Mouse (Mus musculus) midbrain, postnatal 0 days (tissue): ENCODE measurements around the gene Glra4. TPM values are rescaled to one million over a fixed set of nuclear protein-coding genes. Genes with fewer than 3 reads are reported as not detected.

ENCODE experiments used
- ATAC-seq: fragments of 200-750 bp; cut with Nextera tagmentation; 2 replicates; pipeline ENCODE4 v1.8.0; 2017; ENCODE audit warnings: moderate number of reproducible peaks, mild to moderate bottlenecking, moderate TSS enrichment, moderate library complexity; ENCODE audit not compliant: low FRiP score
- DNase-seq: peaks from one replicate; pipeline ENCODE4 v3.0.0-alpha.2; 2015; ENCODE audit warnings: low spot score
- H3K27ac ChIP-seq: fragments of 300-500 bp; sonication (generic); 2 replicates; pipeline ENCODE4 v1.5.1; 2014; ENCODE audit warnings: low read depth, mild to moderate bottlenecking, low read length, mixed read lengths
- H3K27me3 ChIP-seq: fragments of 300-500 bp; sonication (generic); 2 replicates; pipeline ENCODE4 v1.6.1; 2014; ENCODE audit warnings: low read length, control low read depth, mixed read lengths; ENCODE audit not compliant: insufficient read depth
- H3K36me3 ChIP-seq: fragments of 300-500 bp; sonication (generic); 2 replicates; pipeline ENCODE4 v1.6.1; 2014; ENCODE audit warnings: low read length, control low read depth, mixed read lengths; ENCODE audit not compliant: insufficient read depth
- H3K4me1 ChIP-seq: fragments of 300-500 bp; sonication (generic); 2 replicates; pipeline ENCODE4 v1.6.1; 2014; ENCODE audit warnings: mild to moderate bottlenecking, control low read depth, antibody characterized with exemption, low read length, mixed read lengths; ENCODE audit not compliant: insufficient read depth
- H3K4me2 ChIP-seq: fragments of 300-500 bp; sonication (generic); 2 replicates; pipeline ENCODE4 v1.6.1; 2014; ENCODE audit warnings: low read depth, mild to moderate bottlenecking, low read length, mixed read lengths; ENCODE audit not compliant: poor library complexity, severe bottlenecking
- H3K4me3 ChIP-seq: fragments of 300-500 bp; sonication (generic); 2 replicates; pipeline ENCODE4 v1.5.1; 2014; ENCODE audit warnings: low read depth, mild to moderate bottlenecking, low read length, moderate library complexity
- H3K9ac ChIP-seq: fragments of 300-500 bp; sonication (generic); replicated peaks from 2 replicates; pipeline ENCODE4 v1.6.1; 2014; ENCODE audit warnings: mild to moderate bottlenecking, low read length, moderate library complexity, mixed read lengths; ENCODE audit not compliant: poor library complexity, severe bottlenecking
- H3K9me3 ChIP-seq: fragments of 300-500 bp; sonication (generic); 2 replicates; pipeline ENCODE4 v1.6.1; 2016; ENCODE audit warnings: low read length, control low read depth
- CTCF ChIP-seq: IDR thresholded peaks from 2 replicates; pipeline ENCODE4 v1.5.1; 2016; ENCODE audit warnings: antibody characterized with exemption, mild to moderate bottlenecking
- WGBS: fragments of 180-500 bp; shearing (Covaris S2); extraction: QIAGEN DNeasy Blood & Tissue Kit; methylation state at CpG from one replicate; pipeline ENCODE4 v1.1.7; 2014; 5-methylcytosine and 5-hydroxymethylcytosine counted together
- polyA plus RNA-seq: library from polyadenylated mRNA; unstranded; fragments of >200 nt; fragmentation: Nextera tagmentation; extraction: Ambion mirVana; gene quantifications from 2 replicates; pipeline ENCODE4 v1.2.1, GENCODE M21; 2015
- total RNA-seq: library from RNA; depleted of rRNA; stranded (reverse); fragments of >200 nt; gene quantifications from 2 replicates; pipeline ENCODE4 v1.2.3, GENCODE M21; 2014

Gene Glra4
- total and polyA plus RNA-seq, 2 experiments from 2014 or later, result 0.33 TPM; not detected in 1

DNA sequence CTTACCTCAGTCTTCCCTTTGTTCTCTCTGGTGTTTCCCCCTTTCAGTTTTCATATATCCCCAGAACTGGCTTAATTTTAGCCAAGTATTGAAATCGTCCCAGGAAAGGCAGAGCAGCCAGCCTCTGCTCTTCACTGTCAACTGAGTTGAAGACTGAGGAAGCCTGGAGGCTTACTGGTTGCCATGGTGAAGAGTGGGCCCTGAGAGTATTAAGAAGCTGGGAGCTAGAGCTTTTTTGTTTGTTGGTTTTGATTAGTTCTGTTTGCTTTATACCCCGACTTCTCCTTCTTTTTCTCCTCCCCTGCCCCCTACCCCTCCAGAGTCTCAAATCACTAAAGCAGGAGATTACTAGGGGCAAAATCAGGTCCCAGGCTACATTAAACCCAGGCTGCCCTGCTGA lies 17.3 kb upstream of the Glra4 start:
- no peaks in the 10 kb centered on the region for H3K4me1 ChIP-seq
- TF ChIP-seq CTCF, result no peak
- no peak overlapping the region for H3K27ac ChIP-seq
- H3K27me3 ChIP-seq, result no peaks in the 10 kb centered on the region
- DNase-seq (peak; percentile 2), ATAC-seq (no peak)
- H3K4me3 ChIP-seq, result no peak overlapping the region
- H3K36me3 ChIP-seq, result no peaks in the 10 kb centered on the region
- no peak overlapping the region for H3K4me2 ChIP-seq
- WGBS, result 36% methylated on average over 2 of the region's 2 CpGs
- no peak overlapping the region for H3K9ac ChIP-seq
- H3K9me3 ChIP-seq, result no peaks in the 10 kb centered on the region

DNA sequence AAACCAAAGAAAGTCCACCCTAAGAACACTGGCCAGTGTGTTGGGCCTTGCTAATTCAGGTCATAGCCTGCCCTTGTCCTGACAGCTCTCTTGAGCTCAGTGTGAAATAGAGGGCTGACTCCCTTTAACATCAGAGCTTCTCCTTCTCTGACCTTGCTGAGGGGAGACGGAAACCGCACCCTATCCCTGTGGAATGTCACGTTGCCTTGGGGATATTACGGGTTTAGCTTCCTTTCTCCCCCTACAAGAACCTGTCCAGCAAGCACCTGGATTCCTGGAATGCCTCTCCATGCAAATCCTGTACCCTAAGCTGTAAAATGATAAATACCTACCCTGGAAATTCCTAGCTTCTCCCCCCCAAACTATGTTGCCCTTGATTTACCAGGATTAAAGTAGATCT lies 9.5 kb upstream of the Glra4 start:
- H3K4me3 ChIP-seq, result no peak overlapping the region
- no peak overlapping the region for H3K9ac ChIP-seq
- H3K27me3 ChIP-seq, result no peaks in the 10 kb centered on the region
- no peak for TF ChIP-seq CTCF
- H3K4me2 ChIP-seq, result no peak overlapping the region
- no peak overlapping the region for H3K27ac ChIP-seq
- H3K9me3 ChIP-seq, result no peaks in the 10 kb centered on the region
- ATAC-seq, result no peak
- H3K36me3 ChIP-seq, result no peaks in the 10 kb centered on the region
- DNase-seq, result no peak
- 97% methylated on average over 4 of the region's 4 CpGs for WGBS
- H3K4me1 ChIP-seq, result no peaks in the 10 kb centered on the region

DNA sequence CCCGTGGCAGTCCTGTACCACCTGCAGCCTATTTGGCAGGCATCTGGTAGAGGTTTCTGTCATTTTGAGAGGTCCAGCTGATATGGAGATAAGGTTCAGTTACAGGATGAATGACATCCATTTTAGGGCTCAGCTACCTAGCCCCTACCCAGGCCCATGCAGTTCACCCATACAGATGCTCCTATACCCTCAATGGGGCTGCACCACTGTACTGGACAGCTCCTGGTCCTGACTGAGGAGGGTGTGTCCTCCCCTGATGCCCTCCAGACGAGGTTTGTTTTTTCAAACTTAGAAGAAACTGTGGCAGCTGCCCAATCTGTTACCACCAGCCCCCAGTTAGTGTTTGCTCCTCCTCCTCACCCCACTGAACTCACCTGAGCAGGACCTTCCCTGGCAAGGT lies 679 bp downstream of the Glra4 start:
- no peak overlapping the region for H3K4me3 ChIP-seq
- no peak overlapping the region for H3K9ac ChIP-seq
- H3K36me3 ChIP-seq, result no peaks in the 10 kb centered on the region
- no peak overlapping the region for H3K27ac ChIP-seq
- H3K4me2 ChIP-seq, result no peak overlapping the region
- no peaks in the 10 kb centered on the region for H3K9me3 ChIP-seq
- no peak for ATAC-seq
- no peak for TF ChIP-seq CTCF
- no peak for DNase-seq
- no peaks in the 10 kb centered on the region for H3K27me3 ChIP-seq
- no peaks in the 10 kb centered on the region for H3K4me1 ChIP-seq
- 64% methylated on average over 2 of the region's 2 CpGs for WGBS

DNA sequence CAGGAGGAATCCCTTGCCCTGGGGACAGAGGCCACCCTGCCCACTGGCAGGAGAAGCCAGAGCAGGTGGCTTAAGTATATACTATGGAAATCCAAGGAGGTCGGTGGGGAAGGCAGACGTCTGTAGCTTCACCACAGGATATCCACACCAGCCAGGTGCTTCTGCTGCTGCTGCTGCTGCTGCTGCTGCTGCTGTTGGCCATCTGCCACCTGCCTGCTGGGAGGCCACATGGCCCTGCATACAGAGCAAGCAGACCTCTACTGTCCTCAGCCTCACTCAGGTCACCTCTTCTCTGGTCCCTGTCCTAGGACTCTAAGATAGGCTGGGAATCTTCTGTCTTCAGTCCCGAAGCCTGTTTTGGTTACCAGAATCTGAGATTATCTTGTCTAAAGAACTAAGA lies 1.9 kb downstream of the Glra4 start:
- WGBS, result 65% methylated on average over 3 of the region's 3 CpGs
- Histone ChIP-seq H3K9me3 (no peaks in the 10 kb centered on the region), H3K27me3 (no peaks in the 10 kb centered on the region), H3K9ac (no peak overlapping the region), H3K4me3 (no peak overlapping the region), H3K27ac (no peak overlapping the region), H3K4me2 (no peak overlapping the region), H3K4me1 (no peaks in the 10 kb centered on the region), H3K36me3 (no peaks in the 10 kb centered on the region)
- ATAC-seq (no peak), DNase-seq (no peak)
- TF ChIP-seq CTCF, result no peak

DNA sequence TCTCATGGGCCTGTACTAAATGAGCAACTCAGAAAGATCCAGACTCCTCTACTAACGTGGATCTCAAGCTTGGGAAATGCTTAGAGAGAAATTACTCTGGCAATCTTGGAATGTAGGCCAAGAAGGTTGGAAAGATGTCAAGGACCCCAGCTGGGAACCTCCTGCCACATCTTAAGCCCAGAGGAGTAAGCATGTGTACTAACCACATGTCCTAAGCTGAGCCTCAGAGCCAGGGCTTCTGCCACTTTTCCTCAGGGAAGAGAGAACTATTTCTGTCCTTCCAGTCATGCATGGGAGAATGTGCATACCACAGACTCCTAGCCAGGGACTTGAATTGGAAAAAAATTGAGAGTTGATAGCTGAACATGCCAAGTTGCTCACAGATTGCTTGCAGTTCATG lies 6.9 kb downstream of the Glra4 start:
- ATAC-seq (no peak), DNase-seq (no peak)
- Histone ChIP-seq H3K9ac (no peak overlapping the region), H3K27me3 (no peaks in the 10 kb centered on the region), H3K9me3 (no peaks in the 10 kb centered on the region), H3K36me3 (no peaks in the 10 kb centered on the region), H3K27ac (no peak overlapping the region), H3K4me2 (no peak overlapping the region), H3K4me1 (no peaks in the 10 kb centered on the region), H3K4me3 (no peak overlapping the region)
- 67% methylated on average over 1 of the region's 1 CpGs for WGBS
- TF ChIP-seq CTCF, result no peak

DNA sequence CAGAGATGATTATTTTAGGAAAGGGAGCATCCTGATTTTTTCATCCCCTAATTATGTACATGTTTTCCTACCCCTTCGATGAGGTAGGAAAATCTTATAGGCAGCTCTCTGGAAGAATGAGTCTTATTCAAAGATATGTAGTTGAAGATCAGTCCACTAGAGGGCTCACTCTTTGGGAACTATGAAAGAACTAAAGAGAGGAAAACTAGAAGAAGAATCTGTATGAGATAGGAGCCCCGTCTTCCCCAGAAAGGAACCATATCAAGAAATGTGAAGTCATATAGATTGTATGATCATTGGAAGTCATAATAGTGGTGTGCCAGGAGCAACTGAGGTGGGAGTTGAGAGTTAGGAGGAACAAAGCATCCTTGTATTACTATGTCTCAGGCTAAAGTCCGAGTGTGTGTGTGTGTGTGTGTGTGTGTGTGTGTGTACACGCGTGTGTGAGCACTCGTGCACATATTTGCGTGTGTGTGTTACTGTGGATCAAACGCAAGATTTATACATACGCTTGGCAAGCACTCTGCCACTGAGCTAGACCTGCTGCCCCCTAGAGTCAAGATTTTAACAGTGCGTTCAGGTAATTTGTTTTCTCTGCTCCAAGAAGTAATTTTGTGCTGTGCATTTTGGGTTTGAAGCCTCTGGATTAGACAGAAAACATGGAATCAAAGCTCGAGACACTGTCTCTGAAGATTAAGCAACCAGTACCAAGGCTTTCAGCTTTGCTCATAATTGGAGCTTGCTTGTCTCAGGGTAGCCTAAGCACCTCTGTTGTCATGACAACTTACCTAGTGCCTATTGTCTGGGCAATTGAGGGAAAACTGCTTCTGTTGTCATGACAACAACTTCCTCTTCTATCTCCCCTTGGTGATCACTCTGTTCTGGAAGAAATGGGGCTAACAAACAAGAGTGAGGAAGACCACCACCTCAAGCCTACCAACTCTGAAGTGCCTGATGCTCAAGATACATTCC lies 18.6 kb downstream of the Glra4 start:
- H3K4me1 ChIP-seq, result no peaks in the 10 kb centered on the region
- H3K9ac ChIP-seq, result no peak overlapping the region
- H3K27ac ChIP-seq, result 0 out of 2 replicates have a peak overlapping the region, but pooled peaks have one; percentile 18
- peak; percentile 66 for TF ChIP-seq CTCF
- WGBS, result 59% methylated on average over 11 of the region's 11 CpGs
- H3K4me3 ChIP-seq, result no peak overlapping the region
- DNase-seq (peak; percentile 60), ATAC-seq (peak; percentile 56)
- no peak overlapping the region for H3K4me2 ChIP-seq
- H3K9me3 ChIP-seq, result no peaks in the 10 kb centered on the region
- H3K27me3 ChIP-seq, result no peaks in the 10 kb centered on the region
- no peaks in the 10 kb centered on the region for H3K36me3 ChIP-seq
